In the genomic region with DNA sequence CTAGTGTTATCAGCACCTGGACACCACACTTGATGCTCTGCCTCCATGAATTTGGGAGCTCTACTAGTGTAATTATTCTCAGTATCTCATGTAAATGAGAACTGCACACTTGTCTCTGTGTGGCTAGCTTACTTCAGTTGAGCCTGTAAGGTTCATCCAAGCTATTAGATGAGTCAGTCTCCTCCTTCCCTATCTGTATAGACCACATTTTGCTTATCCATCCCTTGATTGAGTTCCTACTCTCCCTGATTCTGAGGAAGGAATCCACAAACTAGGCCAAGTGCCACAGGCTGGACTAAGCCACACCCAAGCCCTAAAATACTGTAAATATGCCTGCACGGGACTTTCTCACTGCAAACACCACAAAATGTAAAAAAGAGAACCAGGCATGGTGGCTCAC, we compare ENCODE assay signal across 32 mouse cellular contexts. TPM values are rescaled to one million over a fixed set of nuclear protein-coding genes. Genes with fewer than 3 reads are reported as not detected.
DNase-seq lines count a peak whose midpoint lies in the region; ATAC-seq and TF ChIP-seq lines count a peak whose summit lies in the region.
"Had no signal": no experiment of that assay in that cellular context is flagged by ENCODE, and none has a peak within 500 bp of the region (broad histone marks: within the 10 kb centered on the region; RNA-seq: fewer than 3 reads in every experiment).

No protein-coding gene starts in this region.

- no peak overlapping the region for H3K4me2 ChIP-seq in liver, embryonic 11.5 days
- no peak overlapping the region for H3K4me2 ChIP-seq in liver, embryonic 14.5 days (ENCODE audit: low read depth)
- no peak overlapping the region for H3K4me2 ChIP-seq in forebrain, embryonic 16.5 days (ENCODE audit: low read length)
- H3K4me2 ChIP-seq: forebrain, embryonic 12.5 days; heart, embryonic 13.5 days; kidney, embryonic 15.5 days; limb, embryonic 12.5 days; midbrain, embryonic 12.5 days; neural tube, embryonic 13.5 days had no signal

- H3K36me3 ChIP-seq in liver, embryonic 11.5 days (ENCODE audit: control insufficient read depth, insufficient read depth, low read length): peaks cover 43% of the 10 kb centered on the region
- H3K36me3 ChIP-seq in liver, embryonic 14.5 days (replicated peaks; ENCODE audit: control insufficient read depth, insufficient read depth, low read depth): peaks cover 20% of the 10 kb centered on the region
- peaks cover 20% of the 10 kb centered on the region for H3K36me3 ChIP-seq in forebrain, embryonic 16.5 days (ENCODE audit: control insufficient read depth, insufficient read depth)

- no peaks in the 10 kb centered on the region for H3K9me3 ChIP-seq in liver, embryonic 11.5 days (ENCODE audit: control insufficient read depth, low read length)
- no peaks in the 10 kb centered on the region for H3K9me3 ChIP-seq in liver, embryonic 14.5 days (ENCODE audit: control insufficient read depth, low read length)
- no peaks in the 10 kb centered on the region for H3K9me3 ChIP-seq in forebrain, embryonic 16.5 days (ENCODE audit: control insufficient read depth, low read length)
- H3K9me3 ChIP-seq: forebrain, embryonic 12.5 days; heart, embryonic 13.5 days; hindbrain, embryonic 10.5 days; kidney, embryonic 15.5 days; limb, embryonic 12.5 days; midbrain, embryonic 12.5 days; neural tube, embryonic 13.5 days had no signal

- ATAC-seq in liver, embryonic 11.5 days (replicated peaks; ENCODE audit: low FRiP score): 0 out of 2 replicates have a peak, but pooled peaks have one; percentile 35
- peak; percentile 59 for ATAC-seq in liver, embryonic 14.5 days (ENCODE audit: insufficient read depth)
- peak; percentile 71 for ATAC-seq in megakaryocyte-erythroid progenitor cell, adult 5-6 weeks (replicated peaks; ENCODE audit: low FRiP score, low TSS enrichment, poor library complexity, severe bottlenecking)
- ATAC-seq in forebrain, embryonic 16.5 days: no peak
- ATAC-seq: hindbrain, embryonic 16.5 days; lung, postnatal 0 days had no signal

- no peak for TF ChIP-seq EP300 in liver, embryonic 14.5 days (IDR thresholded peaks at IDR 0.05; ENCODE audit: low read depth)

- H3K4me3 ChIP-seq in liver, embryonic 11.5 days (ENCODE audit: low read depth, low read length): no peak overlapping the region
- H3K4me3 ChIP-seq in bone marrow macrophage, adult 2 months (ENCODE audit: insufficient read depth, low read length): no peak overlapping the region
- no peak overlapping the region for H3K4me3 ChIP-seq in liver, embryonic 14.5 days (ENCODE audit: insufficient read depth in 1 of 2, low read depth in 2 of 2, low read length in 2 of 2)
- H3K4me3 ChIP-seq in forebrain, embryonic 16.5 days (replicated peaks; ENCODE audit: low read length): no peak overlapping the region
- H3K4me3 ChIP-seq: erythroblast, embryonic 14.5 days; forebrain, embryonic 12.5 days; heart, embryonic 13.5 days; hindbrain, embryonic 10.5 days; kidney, embryonic 15.5 days; left cerebral cortex, adult 2 months; limb, embryonic 12.5 days; midbrain, embryonic 12.5 days; neural tube, embryonic 13.5 days had no signal

- no peaks in the 10 kb centered on the region for H3K27me3 ChIP-seq in liver, embryonic 11.5 days (replicated peaks; ENCODE audit: control insufficient read depth, insufficient read depth, low read length)
- H3K27me3 ChIP-seq in liver, embryonic 14.5 days (ENCODE audit: control insufficient read depth, insufficient read depth, low read length): no peaks in the 10 kb centered on the region
- no peaks in the 10 kb centered on the region for H3K27me3 ChIP-seq in forebrain, embryonic 16.5 days (replicated peaks; ENCODE audit: control insufficient read depth, insufficient read depth, low read length)
- H3K27me3 ChIP-seq: forebrain, embryonic 12.5 days; heart, embryonic 13.5 days; kidney, embryonic 15.5 days; limb, embryonic 12.5 days; midbrain, embryonic 12.5 days; neural tube, embryonic 13.5 days had no signal

- 43% methylated on average over 1 of the region's 1 CpGs for WGBS in liver, embryonic 11.5 days
- WGBS in liver, embryonic 14.5 days (ENCODE audit: insufficient replicate concordance): 22% methylated on average over 1 of the region's 1 CpGs
- WGBS in forebrain, embryonic 16.5 days: 83% methylated on average over 1 of the region's 1 CpGs

- peaks cover 39% of the 10 kb centered on the region for H3K4me1 ChIP-seq in liver, embryonic 11.5 days (replicated peaks; ENCODE audit: control insufficient read depth, insufficient read depth, low read length)
- H3K4me1 ChIP-seq in bone marrow macrophage, adult 2 months (ENCODE audit: control insufficient read depth, insufficient read depth, low read length): peaks cover 74% of the 10 kb centered on the region
- H3K4me1 ChIP-seq in liver, embryonic 14.5 days (replicated peaks; ENCODE audit: control insufficient read depth in 2 of 2, insufficient read depth in 2 of 2, low read length in 1 of 2): peaks cover 13 to 36% of the 10 kb centered on the region in 2 experiments
- H3K4me1 ChIP-seq in forebrain, embryonic 16.5 days (replicated peaks; ENCODE audit: control insufficient read depth, insufficient read depth, low read length): peaks cover 13% of the 10 kb centered on the region

- H3K27ac ChIP-seq in liver, embryonic 11.5 days (ENCODE audit: low read depth, low read length): 0 out of 2 replicates have a peak overlapping the region, but pooled peaks have one; percentile 7
- peak overlapping the region; percentile 69 for H3K27ac ChIP-seq in bone marrow macrophage, adult 2 months (ENCODE audit: insufficient read depth, low read depth, low read length)
- no peak overlapping the region for H3K27ac ChIP-seq in liver, embryonic 14.5 days
- H3K27ac ChIP-seq in forebrain, embryonic 16.5 days (ENCODE audit: low read length): no peak overlapping the region
- H3K27ac ChIP-seq: forebrain, embryonic 12.5 days; heart, embryonic 13.5 days; hindbrain, embryonic 10.5 days; kidney, embryonic 15.5 days; left cerebral cortex, adult 2 months; limb, embryonic 12.5 days; midbrain, embryonic 12.5 days; neural tube, embryonic 13.5 days; stomach, postnatal 0 days had no signal

- no peak for TF ChIP-seq POLR2A in bone marrow macrophage, adult 2 months (IDR thresholded peaks at IDR 0.05; ENCODE audit: borderline replicate concordance, low read depth, low read length)

- H3K9ac ChIP-seq in liver, embryonic 11.5 days (ENCODE audit: low read depth, low read length): no peak overlapping the region; the same call in 1 of the 2 replicates
- no peak overlapping the region for H3K9ac ChIP-seq in liver, embryonic 14.5 days (replicated peaks)
- no peak overlapping the region for H3K9ac ChIP-seq in forebrain, embryonic 16.5 days (replicated peaks; ENCODE audit: low read depth, low read length)
- H3K9ac ChIP-seq: forebrain, embryonic 12.5 days; heart, embryonic 13.5 days; kidney, embryonic 15.5 days; limb, embryonic 12.5 days; midbrain, embryonic 12.5 days; neural tube, embryonic 13.5 days had no signal

- no peak for TF ChIP-seq CTCF in bone marrow macrophage, adult 2 months (IDR thresholded peaks at IDR 0.05; ENCODE audit: low read depth, low read length)
- TF ChIP-seq CTCF in liver, embryonic 14.5 days (IDR thresholded peaks at IDR 0.05; ENCODE audit: low read depth): no peak

- no peak for DNase-seq in liver, embryonic 11.5 days (ENCODE audit: low spot score)
- no peak for DNase-seq in liver
- DNase-seq in liver, embryonic 14.5 days (ENCODE audit: low read depth in 3 of 3, low spot score in 3 of 3): no peak
- no peak for DNase-seq in right cerebral cortex, postnatal 10 days (ENCODE audit: low spot score in 2 of 2)
- DNase-seq: adrenal gland, postnatal 10 days; B cell, adult 2 months; cerebellum, adult 11-12 months; gastrocnemius, postnatal 14 days; heart, adult 18-20 months; heart, postnatal 14 days; kidney, adult 18-20 months; kidney, postnatal 25 days; lung, postnatal 4 days; right cerebral cortex, postnatal 25 days; spleen, adult 18-20 months; thymus, adult 18-20 months; thymus, postnatal 25 days had no signal

RNA-seq across cellular contexts. Expression of gene Ppp1r12c, which starts 7.5 kb away (rescaled TPM):
- polyA plus RNA-seq in liver, embryonic 11.5 days (2014; fragmentation: Nextera tagmentation; extraction: Ambion mirVana): 46.2 and 48.0 TPM in 2 replicates
- 293 and 348 TPM in 2 replicates for polyA plus RNA-seq in bone marrow macrophage, adult 2 months (2012; ENCODE audit: insufficient read depth, insufficient read length, missing spikeins)
- polyA plus RNA-seq in liver, embryonic 14.5 days (2012; rRNA removed): 16.2 and 22.2 TPM in 2 replicates
- 15.6 and 22.2 TPM in 2 replicates for polyA plus RNA-seq in liver, embryonic 14.5 days (2014; fragmentation: Nextera tagmentation; extraction: Ambion mirVana)
- 118 and 125 TPM in 2 replicates for total RNA-seq in megakaryocyte-erythroid progenitor cell, adult 5-6 weeks (2014; fragmentation: Nextera tagmentation)
- total RNA-seq in megakaryocyte-erythroid progenitor cell, adult 5-6 weeks (2017): 85.0 and 96.2 TPM in 2 replicates
- 40.6 and 50.0 TPM in 2 replicates for polyA plus RNA-seq in forebrain, embryonic 16.5 days (2015; fragmentation: Nextera tagmentation; extraction: Ambion mirVana)

RNA-seq across cellular contexts. Expression of gene Tnnt1, which starts 22.2 kb away (rescaled TPM):
- polyA plus RNA-seq in liver, embryonic 11.5 days (2014; fragmentation: Nextera tagmentation; extraction: Ambion mirVana): 25.1 and 27.7 TPM in 2 replicates
- 3.0 and 4.4 TPM in 2 replicates for polyA plus RNA-seq in bone marrow macrophage, adult 2 months (2012; ENCODE audit: insufficient read depth, insufficient read length, missing spikeins)
- 2.0 and 4.0 TPM in 2 replicates for polyA plus RNA-seq in liver, embryonic 14.5 days (2012; rRNA removed)
- polyA plus RNA-seq in liver, embryonic 14.5 days (2014; fragmentation: Nextera tagmentation; extraction: Ambion mirVana): 2.6 and 3.3 TPM in 2 replicates
- 1.4 TPM in 1 of 2 replicates, not detected in the other for total RNA-seq in megakaryocyte-erythroid progenitor cell, adult 5-6 weeks (2014; fragmentation: Nextera tagmentation)
- total RNA-seq in megakaryocyte-erythroid progenitor cell, adult 5-6 weeks (2017): 0.95 and 3.0 TPM in 2 replicates
- polyA plus RNA-seq in forebrain, embryonic 16.5 days (2015; fragmentation: Nextera tagmentation; extraction: Ambion mirVana): 2.1 and 2.6 TPM in 2 replicates

RNA-seq across cellular contexts. Expression of gene Tnni3, which starts 30.0 kb away (rescaled TPM):
- 8.9 and 17.0 TPM in 2 replicates for polyA plus RNA-seq in liver, embryonic 11.5 days (2014; fragmentation: Nextera tagmentation; extraction: Ambion mirVana)
- 12.3 and 19.9 TPM in 2 replicates for polyA plus RNA-seq in bone marrow macrophage, adult 2 months (2012; ENCODE audit: insufficient read depth, insufficient read length, missing spikeins)
- 0.30 and 0.35 TPM in 2 replicates for polyA plus RNA-seq in liver, embryonic 14.5 days (2012; rRNA removed)
- 0.45 TPM in 1 of 2 replicates, not detected in the other for polyA plus RNA-seq in liver, embryonic 14.5 days (2014; fragmentation: Nextera tagmentation; extraction: Ambion mirVana)
- total RNA-seq in megakaryocyte-erythroid progenitor cell, adult 5-6 weeks (2014; fragmentation: Nextera tagmentation): 2.1 and 10.2 TPM in 2 replicates
- 2.4 TPM in 1 of 2 replicates, not detected in the other for total RNA-seq in megakaryocyte-erythroid progenitor cell, adult 5-6 weeks (2017)
- 1.2 and 1.7 TPM in 2 replicates for polyA plus RNA-seq in forebrain, embryonic 16.5 days (2015; fragmentation: Nextera tagmentation; extraction: Ambion mirVana)
- polyA plus RNA-seq: erythroblast, embryonic 14.5 days had no signal

RNA-seq across cellular contexts. Expression of gene Eps8l1, which starts 33.5 kb away (rescaled TPM):
- 2.0 and 2.6 TPM in 2 replicates for polyA plus RNA-seq in liver, embryonic 11.5 days (2014; fragmentation: Nextera tagmentation; extraction: Ambion mirVana)
- polyA plus RNA-seq in bone marrow macrophage, adult 2 months (2012; ENCODE audit: insufficient read depth, insufficient read length, missing spikeins): 23.7 and 29.0 TPM in 2 replicates
- polyA plus RNA-seq in liver, embryonic 14.5 days (2012; rRNA removed): 1.0 and 1.6 TPM in 2 replicates
- 0.10 and 1.2 TPM in 2 replicates for polyA plus RNA-seq in liver, embryonic 14.5 days (2014; fragmentation: Nextera tagmentation; extraction: Ambion mirVana)
- total RNA-seq in megakaryocyte-erythroid progenitor cell, adult 5-6 weeks (2014; fragmentation: Nextera tagmentation): 4.8 and 6.7 TPM in 2 replicates
- total RNA-seq in megakaryocyte-erythroid progenitor cell, adult 5-6 weeks (2017): 0.89 and 5.0 TPM in 2 replicates
- 10.1 and 10.9 TPM in 2 replicates for polyA plus RNA-seq in forebrain, embryonic 16.5 days (2015; fragmentation: Nextera tagmentation; extraction: Ambion mirVana)
- polyA plus RNA-seq: erythroblast, embryonic 14.5 days had no signal

RNA-seq across cellular contexts. Expression of gene Dnaaf3, which starts 38.3 kb away (rescaled TPM):
- polyA plus RNA-seq in liver, embryonic 11.5 days (2014; fragmentation: Nextera tagmentation; extraction: Ambion mirVana): 0.22 and 0.45 TPM in 2 replicates
- 8.2 and 8.9 TPM in 2 replicates for polyA plus RNA-seq in bone marrow macrophage, adult 2 months (2012; ENCODE audit: insufficient read depth, insufficient read length, missing spikeins)
- polyA plus RNA-seq in liver, embryonic 14.5 days (2012; rRNA removed): 0.39 and 0.42 TPM in 2 replicates
- polyA plus RNA-seq in liver, embryonic 14.5 days (2014; fragmentation: Nextera tagmentation; extraction: Ambion mirVana): 0.09 TPM in 1 of 2 replicates, not detected in the other
- total RNA-seq in megakaryocyte-erythroid progenitor cell, adult 5-6 weeks (2014; fragmentation: Nextera tagmentation): 1.6 and 2.8 TPM in 2 replicates
- total RNA-seq in megakaryocyte-erythroid progenitor cell, adult 5-6 weeks (2017): 0.23 TPM in 1 of 2 replicates, not detected in the other
- polyA plus RNA-seq in forebrain, embryonic 16.5 days (2015; fragmentation: Nextera tagmentation; extraction: Ambion mirVana): 1.4 and 1.6 TPM in 2 replicates

Comparison
In these comparisons a context has a peak if more than half of its experiments do, and no peak if none do; other contexts are left out.
1. H3K27ac ChIP-seq: peak in liver, embryonic 11.5 days (single experiment) and bone marrow macrophage, adult 2 months (single experiment); none in liver, embryonic 14.5 days (single experiment) and forebrain, embryonic 16.5 days (single experiment).